Mouse (Mus musculus) large intestine, adult 2 months (tissue): ENCODE results near the gene Gm21985. TPM values are rescaled to one million over a fixed set of nuclear protein-coding genes. Genes with fewer than 3 reads are reported as not detected.

ENCODE experiments used
- DNase-seq: peaks from one replicate; pipeline ENCODE4 v3.0.0-alpha.2; 2012; ENCODE audit warnings: low read depth, low spot score
- WGBS: fragments of 180-500 bp; shearing (Covaris S2); methylation state at CpG from one replicate; pipeline ENCODE4 v1.1.7; 2018; 5-methylcytosine and 5-hydroxymethylcytosine counted together
- polyA plus RNA-seq: library from polyadenylated mRNA; depleted of rRNA; stranded (reverse); fragments of >200 nt; gene quantifications from 2 replicates; pipeline ENCODE4 v1.2.3, GENCODE M21; 2012; rRNA removed

Gm21985 gene
- polyA plus RNA-seq = 0.02 TPM in 1 of 2 replicates, not detected in the other

- DNase-seq = no peak
- WGBS = 2% methylated on average over 11 of the region's 11 CpGs
Observed at GRCm38 (mm10) chr2:112266242-112266592, at the start of gene Gm21985. Gene Gm21985, plus strand, starts transcription at chr2:112266314.

- no peak for DNase-seq
- 58% methylated on average over 6 of the region's 6 CpGs for WGBS
Observed at GRCm38 (mm10) chr2:112217614-112218013, 48.5 kb upstream of the Gm21985 start.

GRCm38 (mm10) chr2:112220880-112221279, 45.2 kb upstream of the Gm21985 start:
- no peak for DNase-seq
- 53% methylated on average over 5 of the region's 5 CpGs for WGBS

- no peak for DNase-seq
- 68% methylated on average over 5 of the region's 5 CpGs for WGBS
Observed at GRCm38 (mm10) chr2:112222607-112223006, 43.5 kb upstream of the Gm21985 start.

- 60% methylated on average over 4 of the region's 4 CpGs for WGBS
Observed at GRCm38 (mm10) chr2:112224356-112224755, 41.8 kb upstream of the Gm21985 start.

GRCm38 (mm10) chr2:112232623-112233022, 33.5 kb upstream of the Gm21985 start:
- 81% methylated on average over 1 of the region's 1 CpGs for WGBS
- no peak for DNase-seq

More at GRCm38 (mm10) chr2:112224356-112224755, 41.8 kb upstream of the Gm21985 start:
- no peak for DNase-seq

GRCm38 (mm10) chr2:112236620-112237019, 29.5 kb upstream of the Gm21985 start:
- WGBS = 54% methylated on average over 2 of the region's 2 CpGs

GRCm38 (mm10) chr2:112238006-112238405, 28.1 kb upstream of the Gm21985 start:
- DNase-seq = no peak
- 7% methylated on average over 4 of the region's 4 CpGs for WGBS

More at GRCm38 (mm10) chr2:112236620-112237019, 29.5 kb upstream of the Gm21985 start:
- no peak for DNase-seq

- WGBS = under 1% methylated on average over 94 of the region's 94 CpGs
- no peak for DNase-seq
Observed at GRCm38 (mm10) chr2:112239212-112239934, 26.7 kb upstream of the Gm21985 start, which contains the start of gene Lpcat4. Gene Lpcat4, plus strand, starts transcription at chr2:112239468.

GRCm38 (mm10) chr2:112239935-112240721, 26.0 kb upstream of the Gm21985 start:
- no peak for DNase-seq
- WGBS = under 1% methylated on average over 27 of the region's 28 CpGs

GRCm38 (mm10) chr2:112241787-112242186, 24.3 kb upstream of the Gm21985 start:
- 91% methylated on average over 14 of the region's 14 CpGs for WGBS

GRCm38 (mm10) chr2:112245307-112245706, 20.8 kb upstream of the Gm21985 start:
- 46% methylated on average over 5 of the region's 5 CpGs for WGBS
- no peak for DNase-seq

More at GRCm38 (mm10) chr2:112241787-112242186, 24.3 kb upstream of the Gm21985 start:
- DNase-seq = no peak

GRCm38 (mm10) chr2:112246193-112246592, 19.9 kb upstream of the Gm21985 start:
- 45% methylated on average over 6 of the region's 6 CpGs for WGBS

GRCm38 (mm10) chr2:112247323-112247722, 18.8 kb upstream of the Gm21985 start:
- 83% methylated on average over 10 of the region's 10 CpGs for WGBS
- DNase-seq = no peak

More at GRCm38 (mm10) chr2:112246193-112246592, 19.9 kb upstream of the Gm21985 start:
- DNase-seq = no peak

- no peak for DNase-seq
- whole genome bisulfite sequencing = 91% methylated on average over 10 of the region's 10 CpGs
Observed at GRCm38 (mm10) chr2:112249780-112250453, 16.2 kb upstream of the Gm21985 start.

- no peak for DNase-seq
- 34% methylated on average over 7 of the region's 7 CpGs for WGBS
Observed at GRCm38 (mm10) chr2:112254675-112255515, 11.2 kb upstream of the Gm21985 start.

GRCm38 (mm10) chr2:112259241-112259962, 6.7 kb upstream of the Gm21985 start, which contains the start of gene Nutm1:
Gene Nutm1, minus strand, starts transcription at chr2:112259291.
- WGBS = 54% methylated on average over 10 of the region's 10 CpGs
- DNase-seq = no peak
